Mouse (Mus musculus) liver, postnatal 0 days (tissue): ENCODE measurements around the gene Rbfox3. TPM values are rescaled to one million over a fixed set of nuclear protein-coding genes. Genes with fewer than 3 reads are reported as not detected.
A peak's percentile ranks its signal among the peaks of the same experiment; 100 is the strongest.

Experiments
- ATAC-seq: fragments of 200-750 bp; cut with Nextera tagmentation; 2 replicates; pipeline ENCODE4 v1.8.0; 2017; ENCODE audit warnings: mild to moderate bottlenecking, moderate library complexity
- DNase-seq: peaks from one replicate; pipeline ENCODE4 v3.0.0-alpha.2; 2016
- H3K27ac ChIP-seq: fragments of 300-500 bp; sonication (generic); 2 replicates; pipeline ENCODE4 v1.5.1; 2014; ENCODE audit warnings: antibody characterized with exemption, moderate library complexity, mild to moderate bottlenecking, low read depth
- H3K27me3 ChIP-seq: fragments of 300-500 bp; sonication (generic); 2 replicates; pipeline ENCODE4 v1.6.1; 2014; ENCODE audit warnings: low read length, control low read depth, mixed read lengths; ENCODE audit not compliant: insufficient read depth
- H3K36me3 ChIP-seq: fragments of 300-500 bp; sonication (generic); replicated peaks from 2 replicates; pipeline ENCODE4 v1.6.1; 2014; ENCODE audit warnings: mild to moderate bottlenecking, control low read depth, low read length, moderate library complexity, mixed read lengths; ENCODE audit not compliant: insufficient read depth
- H3K4me1 ChIP-seq: fragments of 300-500 bp; sonication (generic); 2 replicates; pipeline ENCODE4 v1.6.1; 2014; ENCODE audit warnings: antibody characterized with exemption, mild to moderate bottlenecking, control low read depth; ENCODE audit not compliant: insufficient read depth
- H3K4me2 ChIP-seq: fragments of 300-500 bp; sonication (generic); 2 replicates; pipeline ENCODE4 v1.6.1; 2014; ENCODE audit warnings: low read depth, mild to moderate bottlenecking, low read length, moderate library complexity, mixed read lengths
- H3K4me3 ChIP-seq: fragments of 300-500 bp; sonication (generic); 2 replicates; pipeline ENCODE4 v1.5.1; 2014; ENCODE audit warnings: low read depth, low read length
- H3K9ac ChIP-seq: fragments of 300-500 bp; sonication (generic); replicated peaks from 2 replicates; pipeline ENCODE4 v1.6.1; 2014; ENCODE audit warnings: mild to moderate bottlenecking, moderate library complexity
- H3K9me3 ChIP-seq: fragments of 300-500 bp; sonication (generic); 2 replicates; pipeline ENCODE4 v1.6.1; 2016; ENCODE audit warnings: mild to moderate bottlenecking, control low read depth, low read length, mixed read lengths
- CTCF ChIP-seq: sonication (generic); IDR thresholded peaks from 2 replicates; pipeline ENCODE4 v1.5.1; 2016; ENCODE audit warnings: antibody characterized with exemption, low read depth
- EP300 ChIP-seq: IDR thresholded peaks from 2 replicates; pipeline ENCODE4 v1.6.1; 2016; ENCODE audit warnings: antibody characterized with exemption, low read depth, mild to moderate bottlenecking
- WGBS: fragments of 180-500 bp; shearing (Covaris S2); extraction: QIAGEN DNeasy Blood & Tissue Kit; methylation state at CpG from one replicate; pipeline ENCODE4 v1.1.7; 2014; ENCODE audit not compliant: insufficient replicate concordance; 5-methylcytosine and 5-hydroxymethylcytosine counted together
- polyA plus RNA-seq: library from polyadenylated mRNA; unstranded; fragments of >200 nt; fragmentation: Nextera tagmentation; extraction: Ambion mirVana; gene quantifications from 2 replicates; pipeline ENCODE4 v1.2.1, GENCODE M21; 2015

Rbfox3 gene
- polyA plus RNA-seq, 1 experiment from 2014 or later = 0.73 TPM

DNA sequence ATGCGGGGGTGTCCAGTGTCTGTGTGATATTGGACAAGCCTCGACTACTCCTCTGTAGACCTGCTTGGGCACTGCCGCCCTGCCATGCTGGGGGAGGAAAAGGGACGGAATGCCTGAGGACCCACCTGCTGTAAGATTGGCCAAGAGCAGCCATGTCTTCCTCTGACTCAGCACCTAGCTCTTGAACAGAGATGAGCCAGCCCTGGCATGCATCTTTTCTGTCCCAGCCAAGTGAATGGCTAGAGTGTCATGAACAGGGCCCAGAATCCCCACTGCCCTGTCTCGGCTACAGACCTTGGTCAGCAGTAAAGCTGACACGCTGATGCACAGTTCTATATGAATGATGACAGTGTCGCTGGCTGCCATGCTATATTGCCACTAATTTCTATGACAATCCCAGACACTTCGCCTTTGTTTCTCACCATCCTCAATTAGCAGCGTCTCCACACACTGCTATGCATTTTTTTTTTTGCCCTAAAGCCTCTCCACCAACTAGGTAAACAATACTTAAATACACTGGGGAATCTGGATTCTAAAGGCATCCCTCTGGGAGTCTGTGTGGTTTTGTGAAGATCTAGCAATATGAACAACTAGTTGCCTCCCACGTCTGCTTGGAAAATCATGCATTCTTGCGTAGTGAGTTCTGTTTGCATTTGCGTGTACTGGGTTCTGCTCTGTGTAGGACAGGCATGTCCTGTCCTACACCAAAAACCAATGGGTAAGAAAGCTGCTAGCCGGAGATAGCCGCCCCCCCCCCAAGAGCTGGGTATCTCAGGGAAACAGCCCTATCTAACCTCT, 257.7 kb downstream of the Rbfox3 start:
- no peaks in the 10 kb centered on the region for H3K27me3 ChIP-seq
- 80% methylated on average over 14 of the region's 14 CpGs for WGBS

GRCm38 (mm10) chr11:118652401-118653240, 258.8 kb downstream of the Rbfox3 start:
- no peak for DNase-seq
- WGBS = 74% methylated on average over 13 of the region's 13 CpGs

More for the DNA sequence above, 257.7 kb downstream of the Rbfox3 start:
- TF ChIP-seq CTCF = no peak
- Histone ChIP-seq H3K9me3 (no peaks in the 10 kb centered on the region), H3K27ac (no peak overlapping the region), H3K4me2 (no peak overlapping the region), H3K36me3 (no peaks in the 10 kb centered on the region), H3K9ac (no peak overlapping the region), H3K4me3 (no peak overlapping the region), H3K4me1 (no peaks in the 10 kb centered on the region)
- ATAC-seq (no peak), DNase-seq (no peak)

GRCm38 (mm10) chr11:118648369-118648768, 263.0 kb downstream of the Rbfox3 start:
- no peak overlapping the region for H3K27ac ChIP-seq
- no peaks in the 10 kb centered on the region for H3K4me1 ChIP-seq
- H3K4me2 ChIP-seq = no peak overlapping the region
- 18% methylated on average over 5 of the region's 5 CpGs for WGBS
- TF ChIP-seq CTCF (peak; percentile 69), EP300 (no peak)
- no peaks in the 10 kb centered on the region for H3K9me3 ChIP-seq
- DNase-seq (peak; percentile 65), ATAC-seq (no peak)
- H3K9ac ChIP-seq = no peak overlapping the region
- H3K36me3 ChIP-seq = no peaks in the 10 kb centered on the region
- no peak overlapping the region for H3K4me3 ChIP-seq
- H3K27me3 ChIP-seq = no peaks in the 10 kb centered on the region

More at GRCm38 (mm10) chr11:118652401-118653240, 258.8 kb downstream of the Rbfox3 start:
- Histone ChIP-seq H3K27me3 (no peaks in the 10 kb centered on the region), H3K4me1 (no peaks in the 10 kb centered on the region), H3K4me2 (no peak overlapping the region), H3K36me3 (no peaks in the 10 kb centered on the region), H3K4me3 (no peak overlapping the region), H3K9ac (no peak overlapping the region), H3K9me3 (no peaks in the 10 kb centered on the region), H3K27ac (no peak overlapping the region)
- no peak for ATAC-seq
- TF ChIP-seq CTCF (no peak), EP300 (no peak)

DNA sequence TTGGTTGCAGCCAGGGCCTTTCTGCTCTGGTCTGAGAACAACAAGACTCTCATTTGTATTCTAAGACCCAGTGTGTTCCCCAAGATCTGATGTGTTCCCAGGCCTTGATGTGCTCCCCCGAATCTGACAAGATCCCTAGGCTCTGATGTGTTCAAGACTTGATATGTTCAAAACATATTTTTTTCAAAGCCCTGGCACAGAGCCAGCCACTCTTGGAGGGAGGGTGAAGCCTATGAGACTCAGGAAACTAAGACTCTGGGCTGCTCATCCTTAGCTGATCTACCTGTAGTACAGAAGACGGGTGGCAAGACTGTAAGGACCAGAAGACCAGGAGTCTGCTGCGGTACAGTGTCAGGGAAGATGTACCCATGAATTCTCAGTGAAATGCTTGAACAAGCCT, 264.5 kb downstream of the Rbfox3 start:
- Histone ChIP-seq H3K4me2 (no peak overlapping the region), H3K27me3 (no peaks in the 10 kb centered on the region), H3K27ac (no peak overlapping the region), H3K4me3 (no peak overlapping the region), H3K9me3 (no peaks in the 10 kb centered on the region), H3K4me1 (no peaks in the 10 kb centered on the region), H3K36me3 (no peaks in the 10 kb centered on the region), H3K9ac (no peak overlapping the region)
- ATAC-seq = no peak
- TF ChIP-seq CTCF = no peak
- no peak for TF ChIP-seq EP300
- DNase-seq = no peak
- WGBS = 66% methylated on average over 3 of the region's 3 CpGs

DNA sequence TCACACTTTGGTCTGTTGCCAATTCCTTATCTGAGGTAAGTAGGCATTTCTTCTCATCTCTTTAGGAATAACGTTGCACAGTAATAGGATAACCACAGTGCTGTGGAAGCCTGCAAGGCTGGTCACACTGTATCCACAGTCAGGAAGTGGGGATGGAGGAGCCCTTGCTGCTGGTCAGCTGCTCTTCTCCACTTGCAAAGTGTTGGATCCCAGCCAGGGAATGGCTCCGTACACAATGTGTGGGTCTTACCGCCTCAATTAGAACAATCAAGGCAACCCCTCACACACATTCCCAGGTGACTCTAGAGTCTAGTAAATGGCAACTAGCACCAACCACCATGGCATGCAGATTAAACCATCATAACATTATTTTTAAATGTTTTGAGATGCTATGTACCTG, 266.2 kb downstream of the Rbfox3 start:
- ATAC-seq = no peak
- WGBS = 79% methylated on average over 3 of the region's 3 CpGs
- no peak overlapping the region for H3K4me3 ChIP-seq

GRCm38 (mm10) chr11:118640706-118641105, 270.7 kb downstream of the Rbfox3 start:
- ATAC-seq = no peak
- DNase-seq = no peak
- Histone ChIP-seq H3K27me3 (no peaks in the 10 kb centered on the region), H3K36me3 (no peaks in the 10 kb centered on the region), H3K27ac (no peak overlapping the region), H3K9ac (no peak overlapping the region), H3K4me3 (no peak overlapping the region), H3K9me3 (no peaks in the 10 kb centered on the region), H3K4me2 (no peak overlapping the region), H3K4me1 (no peaks in the 10 kb centered on the region)
- 75% methylated on average over 4 of the region's 4 CpGs for WGBS
- peak; percentile 10; the same call in 1 of the 2 replicates for TF ChIP-seq CTCF
- TF ChIP-seq EP300 = no peak

More for the DNA sequence above, 266.2 kb downstream of the Rbfox3 start:
- Histone ChIP-seq H3K4me2 (no peak overlapping the region), H3K9me3 (no peaks in the 10 kb centered on the region), H3K27me3 (no peaks in the 10 kb centered on the region), H3K27ac (no peak overlapping the region), H3K9ac (no peak overlapping the region), H3K4me1 (no peaks in the 10 kb centered on the region), H3K36me3 (no peaks in the 10 kb centered on the region)
- DNase-seq = no peak
- TF ChIP-seq EP300 = no peak
- no peak for TF ChIP-seq CTCF
